Mouse (Mus musculus): ENCODE measurements at regions not wholly inside any gene's neighbourhood (a gene's known extent, or its start where the extent isn't known, plus 50 kb on each side); places are given as distances from the start of the nearest gene placed in this dataset.
"Not testable (repeated sequence)": the region's sequence is repeated elsewhere in the genome, so short reads cannot be mapped to it uniquely, and the experiment has no call there.

DNA sequence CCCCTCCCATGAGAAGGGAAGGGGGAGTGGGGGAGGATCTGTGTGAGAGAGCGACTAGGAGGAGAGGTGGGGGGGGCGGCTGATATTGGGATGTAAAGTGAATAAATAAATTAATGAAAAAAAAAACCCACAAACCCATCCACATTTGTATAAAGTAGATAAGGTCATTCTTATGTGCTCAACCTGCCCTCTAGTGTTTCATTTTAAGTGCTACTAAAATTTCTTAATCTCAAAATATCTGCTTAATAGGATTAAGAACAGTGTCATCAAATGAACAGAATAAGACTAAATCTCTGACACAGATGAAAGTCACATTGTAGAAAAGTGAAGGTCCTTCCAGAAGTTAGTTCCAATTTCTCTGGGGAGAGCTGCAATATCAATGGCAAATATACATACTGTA lies 119.5 kb upstream of the Ube2e2 start:
- TF ChIP-seq CTCF (IDR thresholded peaks at IDR 0.05; ENCODE audit: low read depth, low read length); POLR2A (IDR thresholded peaks at IDR 0.05; ENCODE audit: insufficient read depth, low read length); EP300 (IDR thresholded peaks at IDR 0.05; ENCODE audit: insufficient read depth, low read depth, low read length): not testable (repeated sequence)
